Comparison of ENCODE assay signal across 21 mouse cellular contexts in genomic region chr4:150921206-150921605, GRCm38 (mm10). TPM values are rescaled to one million over a fixed set of nuclear protein-coding genes. Genes with fewer than 3 reads are reported as not detected.
DNase-seq lines count a peak whose midpoint lies in the region; ATAC-seq lines count a peak whose summit lies in the region.
"Had no signal": no experiment of that assay in that cellular context is flagged by ENCODE, and none has a peak within 500 bp of the region (broad histone marks: within the 10 kb centered on the region; RNA-seq: fewer than 3 reads in every experiment).

No protein-coding gene starts in this region.

- no peak overlapping the region for H3K9ac ChIP-seq in embryonic facial prominence, embryonic 13.5 days
- H3K9ac ChIP-seq in kidney, embryonic 15.5 days: no peak overlapping the region
- H3K9ac ChIP-seq: forebrain, embryonic 13.5 days; heart, embryonic 12.5 days; hindbrain, embryonic 12.5 days; neural tube, embryonic 12.5 days had no signal

- no peaks in the 10 kb centered on the region for H3K36me3 ChIP-seq in embryonic facial prominence, embryonic 13.5 days
- H3K36me3 ChIP-seq in embryonic facial prominence, embryonic 10.5 days (replicated peaks): no peaks in the 10 kb centered on the region
- H3K36me3 ChIP-seq in kidney, embryonic 15.5 days: no peaks in the 10 kb centered on the region
- H3K36me3 ChIP-seq: heart, embryonic 12.5 days; hindbrain, embryonic 12.5 days; neural tube, embryonic 12.5 days had no signal

- 68% methylated on average over 8 of the region's 8 CpGs for WGBS in embryonic facial prominence, embryonic 13.5 days
- WGBS in embryonic facial prominence, embryonic 10.5 days: 80% methylated on average over 8 of the region's 8 CpGs
- WGBS in kidney, embryonic 15.5 days: 61% methylated on average over 8 of the region's 8 CpGs

- H3K4me1 ChIP-seq in embryonic facial prominence, embryonic 13.5 days: no peaks in the 10 kb centered on the region
- peaks cover 9% of the 10 kb centered on the region; the same call in 1 of the 2 replicates for H3K4me1 ChIP-seq in embryonic facial prominence, embryonic 10.5 days
- peaks cover 10% of the 10 kb centered on the region for H3K4me1 ChIP-seq in kidney, embryonic 15.5 days
- H3K4me1 ChIP-seq: forebrain, embryonic 13.5 days; hindbrain, embryonic 12.5 days; neural tube, embryonic 12.5 days had no signal

- H3K27ac ChIP-seq in embryonic facial prominence, embryonic 13.5 days: no peak overlapping the region
- no peak overlapping the region for H3K27ac ChIP-seq in embryonic facial prominence, embryonic 10.5 days (replicated peaks)
- H3K27ac ChIP-seq in kidney, embryonic 15.5 days: no peak overlapping the region
- H3K27ac ChIP-seq: forebrain, embryonic 13.5 days; hindbrain, embryonic 12.5 days; neural tube, embryonic 12.5 days had no signal

- ATAC-seq in embryonic facial prominence, embryonic 13.5 days (ENCODE audit: insufficient number of reproducible peaks, insufficient read depth, low FRiP score, low TSS enrichment, low read depth): 0 out of 2 replicates have a peak, but pooled peaks have one; percentile 6
- ATAC-seq in kidney, embryonic 15.5 days (replicated peaks; ENCODE audit: low FRiP score): 0 out of 2 replicates have a peak, but pooled peaks have one; percentile 10
- ATAC-seq: forebrain, embryonic 13.5 days had no signal

- no peaks in the 10 kb centered on the region for H3K27me3 ChIP-seq in embryonic facial prominence, embryonic 13.5 days
- H3K27me3 ChIP-seq in embryonic facial prominence, embryonic 10.5 days (replicated peaks; ENCODE audit: low read depth, poor library complexity, severe bottlenecking): no peaks in the 10 kb centered on the region
- H3K27me3 ChIP-seq in kidney, embryonic 15.5 days: no peaks in the 10 kb centered on the region
- H3K27me3 ChIP-seq: forebrain, embryonic 13.5 days; heart, embryonic 12.5 days; hindbrain, embryonic 12.5 days; neural tube, embryonic 12.5 days had no signal

- no peak overlapping the region for H3K4me3 ChIP-seq in embryonic facial prominence, embryonic 13.5 days
- no peak overlapping the region for H3K4me3 ChIP-seq in embryonic facial prominence, embryonic 10.5 days
- H3K4me3 ChIP-seq in kidney, embryonic 15.5 days (replicated peaks): no peak overlapping the region
- H3K4me3 ChIP-seq: forebrain, embryonic 13.5 days; heart, embryonic 12.5 days; hindbrain, embryonic 12.5 days; neural tube, embryonic 12.5 days had no signal

- H3K4me2 ChIP-seq in embryonic facial prominence, embryonic 13.5 days: no peak overlapping the region
- H3K4me2 ChIP-seq in kidney, embryonic 15.5 days: no peak overlapping the region
- H3K4me2 ChIP-seq: forebrain, embryonic 13.5 days; heart, embryonic 12.5 days; hindbrain, embryonic 12.5 days; neural tube, embryonic 12.5 days had no signal

- DNase-seq in embryonic facial prominence, embryonic 10.5 days (ENCODE audit: low spot score): no peak
- DNase-seq in kidney, adult 9 months: no peak
- DNase-seq in CD4-positive helper T cell, adult 2 months (ENCODE audit: low read depth, low spot score): peak; percentile 74
- peak; percentile 88 for DNase-seq in induced T-regulatory cell, adult 2 months (ENCODE audit: low read depth)
- DNase-seq in cerebellum, postnatal 25 days: no peak
- no peak for DNase-seq in cerebellum, postnatal 4 days (ENCODE audit: low spot score in 2 of 2)
- DNase-seq: adrenal gland, postnatal 14 days; cerebellum, adult 9-10 months; heart, postnatal 14 days; kidney, postnatal 10 days; layer of hippocampus, postnatal 36 days; lung, postnatal 4 days; midbrain, embryonic 14.5 days; right cerebral cortex, postnatal 14 days; spleen, adult 18-20 months had no signal

- no peaks in the 10 kb centered on the region for H3K9me3 ChIP-seq in embryonic facial prominence, embryonic 13.5 days
- H3K9me3 ChIP-seq in embryonic facial prominence, embryonic 10.5 days: no peaks in the 10 kb centered on the region
- H3K9me3 ChIP-seq in kidney, embryonic 15.5 days (replicated peaks): no peaks in the 10 kb centered on the region
- H3K9me3 ChIP-seq: forebrain, embryonic 13.5 days; heart, embryonic 12.5 days; hindbrain, embryonic 12.5 days; neural tube, embryonic 12.5 days had no signal

RNA-seq across cellular contexts. Expression of gene Tnfrsf9, which starts 6.8 kb away (rescaled TPM):
- 0.39 and 0.51 TPM in 2 replicates for polyA plus RNA-seq in embryonic facial prominence, embryonic 13.5 days (2015; fragmentation: Nextera tagmentation; extraction: Ambion mirVana)
- polyA plus RNA-seq in embryonic facial prominence, embryonic 10.5 days (2016; fragmentation: Nextera tagmentation; extraction: Ambion mirVana): 0.38 and 0.69 TPM in 2 replicates
- polyA plus RNA-seq in kidney, embryonic 15.5 days (2015; fragmentation: Nextera tagmentation; extraction: Ambion mirVana): 0.32 and 0.40 TPM in 2 replicates

RNA-seq across cellular contexts. Expression of gene Park7, which starts 7.0 kb away (rescaled TPM):
- 449 and 477 TPM in 2 replicates for polyA plus RNA-seq in embryonic facial prominence, embryonic 13.5 days (2015; fragmentation: Nextera tagmentation; extraction: Ambion mirVana)
- polyA plus RNA-seq in embryonic facial prominence, embryonic 10.5 days (2016; fragmentation: Nextera tagmentation; extraction: Ambion mirVana): 496 and 508 TPM in 2 replicates
- polyA plus RNA-seq in kidney, embryonic 15.5 days (2015; fragmentation: Nextera tagmentation; extraction: Ambion mirVana): 391 and 393 TPM in 2 replicates

Comparison
In these comparisons a context has a peak if more than half of its experiments do, and no peak if none do; other contexts are left out.
1. DNase-seq: peak in CD4-positive helper T cell, adult 2 months (single experiment) and induced T-regulatory cell, adult 2 months (single experiment); none in embryonic facial prominence, embryonic 10.5 days (single experiment), kidney, adult 9 months (single experiment), cerebellum, postnatal 25 days (0 of 2) and cerebellum, postnatal 4 days (0 of 2).